Mouse (Mus musculus) MEL (cell line): ENCODE results near the gene Tmem86b. TPM values are rescaled to one million over a fixed set of nuclear protein-coding genes. Genes with fewer than 3 reads are reported as not detected.

Experiments
- DNase-seq: peaks from one replicate; pipeline ENCODE4 v3.0.0; 2011; ENCODE audit warnings: low read depth, low spot score
- H3K27ac ChIP-seq: 2 replicates; pipeline ENCODE4 v1.5.1; 2012; ENCODE audit warnings: low read depth, mild to moderate bottlenecking, control low read depth, low read length, moderate library complexity; ENCODE audit not compliant: control insufficient read depth
- H3K27me3 ChIP-seq, 2 experiments: fragments of 150-350 bp in 1 of 2; sonication (generic) in 1 of 2; 2 replicates each; pipeline ENCODE4 v1.6.1; 2012; ENCODE audit warnings: low read length in 2 of 2, mild to moderate bottlenecking in 2 of 2, improper control_type of control experiment in 1 of 2, moderate library complexity in 1 of 2; ENCODE audit not compliant: insufficient read depth in 2 of 2, control insufficient read depth in 1 of 2
- H3K36me3 ChIP-seq, 2 experiments: 2 replicates each; pipeline ENCODE4 v1.6.1; 2012 to 2014; ENCODE audit warnings: low read length in 2 of 2, improper control_type of control experiment in 1 of 2, inconsistent platforms in 1 of 2, mild to moderate bottlenecking in 1 of 2; ENCODE audit not compliant: insufficient read depth in 2 of 2, control insufficient read depth in 1 of 2
- H3K4me1 ChIP-seq, 2 experiments: fragments of 150-350 bp in 1 of 2; sonication (generic) in 1 of 2; 2 replicates each; pipeline ENCODE4 v1.6.1; 2012; ENCODE audit warnings: low read length in 2 of 2, improper control_type of control experiment in 1 of 2, mild to moderate bottlenecking in 1 of 2; ENCODE audit not compliant: insufficient read depth in 2 of 2, control insufficient read depth in 1 of 2
- H3K4me3 ChIP-seq, 2 experiments: fragments of 150-350 bp in 1 of 2; sonication (generic) in 1 of 2; 2 replicates each; pipeline ENCODE4 v1.5.1; 2012; ENCODE audit warnings: low read depth in 2 of 2, low read length in 2 of 2, mild to moderate bottlenecking in 2 of 2, moderate library complexity in 2 of 2, control low read depth in 1 of 2, improper control_type of control experiment in 1 of 2; ENCODE audit not compliant: control insufficient read depth in 1 of 2, insufficient read depth in 1 of 2
- H3K79me2 ChIP-seq: 2 replicates; pipeline ENCODE4 v1.6.1; 2012; ENCODE audit warnings: mild to moderate bottlenecking, low read length, moderate library complexity; ENCODE audit not compliant: control insufficient read depth, poor library complexity, insufficient read depth
- H3K9ac ChIP-seq: 2 replicates; pipeline ENCODE4 v1.6.1; 2012; ENCODE audit warnings: low read depth, mild to moderate bottlenecking, control low read depth, low read length, moderate library complexity; ENCODE audit not compliant: control insufficient read depth, poor library complexity, severe bottlenecking
- H3K9me3 ChIP-seq: fragments of 150-350 bp; sonication (generic); replicated peaks from 2 replicates; pipeline ENCODE4 v1.6.1; 2012; ENCODE audit warnings: mild to moderate bottlenecking, low read length, improper control_type of control experiment, moderate library complexity; ENCODE audit not compliant: insufficient read depth
- BHLHE40 ChIP-seq: IDR thresholded peaks from 2 replicates; pipeline ENCODE4 v1.6.1; 2012; ENCODE audit warnings: low read depth, mild to moderate bottlenecking, inconsistent platforms, low read length, improper control_type of control experiment, borderline replicate concordance
- CHD1 ChIP-seq: IDR thresholded peaks from 2 replicates; pipeline ENCODE4 v1.6.1; 2012; ENCODE audit warnings: low read depth, mild to moderate bottlenecking, inconsistent platforms, low read length, improper control_type of control experiment
- CHD2 ChIP-seq: IDR thresholded peaks from 2 replicates; pipeline ENCODE4 v1.6.1; 2011; ENCODE audit warnings: low read length, improper control_type of control experiment
- CTCF ChIP-seq, 3 experiments: IDR thresholded peaks in 2 of 3; conservative IDR thresholded peaks in 1 of 3; 2 replicates each; pipeline ENCODE4 v1.5.1; 2011 to 2012; ENCODE audit warnings: low read length in 3 of 3, low read depth in 2 of 3, mild to moderate bottlenecking in 2 of 3, improper control_type of control experiment in 1 of 3, inconsistent platforms in 1 of 3, mixed read lengths in 1 of 3, moderate library complexity in 1 of 3; ENCODE audit not compliant: control insufficient read depth in 1 of 3, insufficient read depth in 1 of 3, poor library complexity in 1 of 3, severe bottlenecking in 1 of 3
- EP300 ChIP-seq, 2 experiments: IDR thresholded peaks; 2 replicates each; pipeline ENCODE4 v1.6.1; 2011; ENCODE audit warnings: improper control_type of control experiment in 2 of 2, low read length in 2 of 2, low read depth in 1 of 2, mild to moderate bottlenecking in 1 of 2
- ETS1 ChIP-seq: IDR thresholded peaks from 2 replicates; pipeline ENCODE4 v1.6.1; 2012; ENCODE audit warnings: low read depth, mild to moderate bottlenecking, inconsistent platforms, low read length, improper control_type of control experiment, moderate library complexity
- GABPA ChIP-seq: IDR thresholded peaks from 2 replicates; pipeline ENCODE4 v1.6.1; 2012; ENCODE audit warnings: low read depth, mild to moderate bottlenecking, inconsistent platforms, low read length, improper control_type of control experiment, moderate library complexity
- GATA1 ChIP-seq: IDR thresholded peaks from 2 replicates; pipeline ENCODE4 v1.6.1; 2011; ENCODE audit warnings: low read depth, low read length, improper control_type of control experiment
- HCFC1 ChIP-seq: IDR thresholded peaks from 2 replicates; pipeline ENCODE4 v1.6.1; 2012; ENCODE audit warnings: low read depth, mild to moderate bottlenecking, inconsistent platforms, low read length, improper control_type of control experiment, moderate library complexity
- JUND ChIP-seq: IDR thresholded peaks from 2 replicates; pipeline ENCODE4 v1.6.1; 2011; ENCODE audit warnings: low read depth, mild to moderate bottlenecking, improper control_type of control experiment, low read length
- KAT2A ChIP-seq: conservative IDR thresholded peaks from 2 replicates; pipeline ENCODE4 v1.6.1; 2012; ENCODE audit warnings: low read depth, low read length, improper control_type of control experiment, inconsistent platforms
- MAFK ChIP-seq: IDR thresholded peaks from 2 replicates; pipeline ENCODE4 v1.6.1; 2011; ENCODE audit warnings: low read depth, mild to moderate bottlenecking, low read length, improper control_type of control experiment, borderline replicate concordance
- MEF2A ChIP-seq: IDR thresholded peaks from 2 replicates; pipeline ENCODE4 v1.6.1; 2014; ENCODE audit warnings: low read depth, mild to moderate bottlenecking, inconsistent platforms, low read length, improper control_type of control experiment; ENCODE audit not compliant: poor library complexity, insufficient replicate concordance, severe bottlenecking; ENCODE audit errors: extremely low read depth
- MXI1 ChIP-seq: IDR thresholded peaks from 2 replicates; pipeline ENCODE4 v1.6.1; 2011; ENCODE audit warnings: mild to moderate bottlenecking, low read depth, low read length, improper control_type of control experiment
- MYB ChIP-seq: IDR thresholded peaks from 2 replicates; pipeline ENCODE4 v1.6.1; 2011; ENCODE audit warnings: mild to moderate bottlenecking, low read depth, low read length, improper control_type of control experiment
- MYC ChIP-seq: IDR thresholded peaks from 2 replicates; pipeline ENCODE4 v1.6.1; 2011; ENCODE audit warnings: low read depth, mild to moderate bottlenecking, low read length, improper control_type of control experiment, moderate library complexity
- NRF1 ChIP-seq: IDR thresholded peaks from 2 replicates; pipeline ENCODE4 v1.6.1; 2014; ENCODE audit warnings: low read depth, mild to moderate bottlenecking, inconsistent platforms, low read length, improper control_type of control experiment, moderate library complexity; ENCODE audit not compliant: poor library complexity, insufficient read depth, severe bottlenecking
- POLR2A ChIP-seq, 2 experiments: IDR thresholded peaks; 2 replicates each; pipeline ENCODE4 v1.6.1; 2011 to 2012; ENCODE audit warnings: low read length in 2 of 2, mild to moderate bottlenecking in 2 of 2, control low read depth in 1 of 2, improper control_type of control experiment in 1 of 2, low read depth in 1 of 2, moderate library complexity in 1 of 2; ENCODE audit not compliant: control insufficient read depth in 1 of 2, insufficient read depth in 1 of 2, poor library complexity in 1 of 2
- POLR2AphosphoS2 ChIP-seq: IDR thresholded peaks from 2 replicates; pipeline ENCODE4 v1.6.1; 2011; ENCODE audit warnings: low read length, improper control_type of control experiment
- POLR2AphosphoS5 ChIP-seq: IDR thresholded peaks from 2 replicates; pipeline ENCODE4 v1.6.1; 2012; ENCODE audit warnings: low read depth, borderline replicate concordance, mild to moderate bottlenecking, inconsistent platforms, low read length, moderate library complexity, mixed read lengths
- RCOR1 ChIP-seq: IDR thresholded peaks from 2 replicates; pipeline ENCODE4 v1.6.1; 2012; ENCODE audit warnings: low read depth, mild to moderate bottlenecking, inconsistent platforms, low read length, improper control_type of control experiment
- SIN3A ChIP-seq: IDR thresholded peaks from 2 replicates; pipeline ENCODE4 v1.6.1; 2012; ENCODE audit warnings: low read length, improper control_type of control experiment, inconsistent platforms
- SMC3 ChIP-seq: IDR thresholded peaks from 2 replicates; pipeline ENCODE4 v1.6.1; 2011; ENCODE audit warnings: low read depth, low read length, improper control_type of control experiment
- TAL1 ChIP-seq: IDR thresholded peaks from 2 replicates; pipeline ENCODE4 v1.6.1; 2012; ENCODE audit warnings: mild to moderate bottlenecking, inconsistent platforms, low read length, moderate library complexity, mixed read lengths
- TBP ChIP-seq: IDR thresholded peaks from 2 replicates; pipeline ENCODE4 v1.8.0; 2011; ENCODE audit warnings: low read depth, low read length, improper control_type of control experiment
- USF1 ChIP-seq: IDR thresholded peaks from 2 replicates; pipeline ENCODE4 v1.6.1; 2014; ENCODE audit warnings: low read depth, mild to moderate bottlenecking, inconsistent platforms, low read length, improper control_type of control experiment, moderate library complexity
- USF2 ChIP-seq, 2 experiments: IDR thresholded peaks; 2 replicates each; pipeline ENCODE4 v1.6.1; 2011 to 2012; ENCODE audit warnings: improper control_type of control experiment in 2 of 2, low read length in 2 of 2, borderline replicate concordance in 1 of 2, inconsistent platforms in 1 of 2, low read depth in 1 of 2, mild to moderate bottlenecking in 1 of 2; ENCODE audit not compliant: insufficient read depth in 1 of 2
- ZC3H11A ChIP-seq: IDR thresholded peaks from 2 replicates; pipeline ENCODE4 v1.6.1; 2012; ENCODE audit warnings: low read depth, mild to moderate bottlenecking, inconsistent platforms, low read length, improper control_type of control experiment
- ZKSCAN1 ChIP-seq: IDR thresholded peaks from 2 replicates; pipeline ENCODE4 v1.6.1; 2012; ENCODE audit warnings: low read depth, mild to moderate bottlenecking, inconsistent platforms, low read length, improper control_type of control experiment, moderate library complexity
- ZMIZ1 ChIP-seq: IDR thresholded peaks from 2 replicates; pipeline ENCODE4 v1.6.1; 2012; ENCODE audit warnings: low read depth, mild to moderate bottlenecking, inconsistent platforms, low read length, improper control_type of control experiment, moderate library complexity
- ZNF384 ChIP-seq: IDR thresholded peaks from 2 replicates; pipeline ENCODE4 v1.6.1; 2012; ENCODE audit warnings: low read depth, mild to moderate bottlenecking, inconsistent platforms, low read length, improper control_type of control experiment
- polyA plus RNA-seq, 2 experiments: library from polyadenylated mRNA; stranded (reverse) in 1 of 2; unstranded in 1 of 2; fragments of >175 nt in 1 of 2; fragments of >200 nt in 1 of 2; gene quantifications; 2 replicates each; pipeline versions ENCODE4 v1.2.1 to v1.2.4; 2012; ENCODE audit warnings: low replicate concordance in 2 of 2, low read depth in 1 of 2; ENCODE audit not compliant: insufficient read length in 2 of 2, insufficient read depth in 1 of 2, missing spikeins in 1 of 2
- total RNA-seq: library from RNA; depleted of rRNA; stranded (reverse); fragments of 300-350 nt; gene quantifications from 2 replicates; pipeline ENCODE4 v1.2.3, GENCODE M21; 2012

The Tmem86b gene
- total and polyA plus RNA-seq, 3 experiments = 10.2 to 31.6 TPM; not detected in 1

GRCm38 (mm10) chr7:4668506-4668905 lies 37.3 kb upstream of the Tmem86b start:
- H3K9me3 ChIP-seq = no peaks in the 10 kb centered on the region
- no peaks in the 10 kb centered on the region for H3K27me3 ChIP-seq
- DNase-seq = no peak
- no peak overlapping the region for H3K9ac ChIP-seq
- H3K36me3 ChIP-seq = peaks cover 6 to 15% of the 10 kb centered on the region in 2 experiments
- H3K79me2 ChIP-seq = no peaks in the 10 kb centered on the region
- no peak for TF ChIP-seq TAL1
- TF ChIP-seq ZKSCAN1 = no peak
- no peak for TF ChIP-seq RCOR1
- TF ChIP-seq KAT2A = no peak
- TF ChIP-seq CHD2 = no peak
- TF ChIP-seq ETS1 = no peak
- no peak for TF ChIP-seq HCFC1
- TF ChIP-seq USF2 (IDR thresholded peaks at IDR 0.05; ENCODE audit: borderline replicate concordance in 1 of 2, insufficient read depth in 1 of 2, low read depth in 1 of 2, low read length in 2 of 2) = no peak
- TF ChIP-seq SIN3A = no peak
- TF ChIP-seq ZNF384 = no peak
- TF ChIP-seq MXI1 = no peak
- TF ChIP-seq CTCF (IDR thresholded peaks at IDR 0.05 in 2 of 3, conservative IDR thresholded peaks at IDR 0.05 in 1 of 3; ENCODE audit: control insufficient read depth in 1 of 3, insufficient read depth in 1 of 3, low read depth in 2 of 3, low read length in 3 of 3, poor library complexity in 1 of 3, severe bottlenecking in 1 of 3) = no peak
- no peak for TF ChIP-seq CHD1
- no peak for TF ChIP-seq POLR2A (IDR thresholded peaks at IDR 0.05; ENCODE audit: control insufficient read depth in 1 of 2, insufficient read depth in 1 of 2, low read depth in 1 of 2, low read length in 2 of 2, poor library complexity in 1 of 2)
- no peak for TF ChIP-seq SMC3
- TF ChIP-seq ZC3H11A = no peak
- peaks cover 12 to 16% of the 10 kb centered on the region in 2 experiments for H3K4me1 ChIP-seq
- H3K4me3 ChIP-seq = no peak overlapping the region
- no peak overlapping the region for H3K27ac ChIP-seq

DNA sequence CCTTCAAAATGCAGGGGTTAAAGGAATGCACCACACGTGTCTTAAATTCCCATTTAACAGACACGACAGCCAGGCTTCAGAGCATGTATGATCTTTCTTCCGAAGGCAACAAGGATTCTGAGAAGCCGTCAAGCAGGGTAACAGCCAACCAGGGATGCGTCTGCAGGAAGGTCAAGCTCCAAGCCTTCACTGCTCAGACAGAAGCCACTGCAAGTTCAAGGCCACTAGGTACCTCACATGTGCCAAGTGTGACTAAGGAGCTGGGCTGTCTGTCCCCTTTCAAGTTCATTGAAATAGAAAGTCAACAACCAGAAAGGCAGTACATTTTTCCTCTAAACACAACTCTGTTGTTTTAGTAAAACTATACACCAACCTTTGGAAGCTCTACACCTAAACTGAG lies 35.6 kb upstream of the Tmem86b start:
- TF ChIP-seq KAT2A (no peak), MAFK (no peak), CHD2 (no peak), JUND (no peak), NRF1 (no peak), RCOR1 (no peak), POLR2AphosphoS2 (no peak), POLR2AphosphoS5 (no peak), MEF2A (no peak), GABPA (no peak), TBP (no peak), ZC3H11A (no peak), EP300 (IDR thresholded peaks at IDR 0.05; ENCODE audit: low read depth in 1 of 2, low read length in 2 of 2) (no peak), USF1 (no peak), ZMIZ1 (no peak), MYB (no peak), BHLHE40 (no peak), MYC (no peak), GATA1 (no peak)
- no peak overlapping the region for H3K4me3 ChIP-seq
- no peak overlapping the region for H3K9ac ChIP-seq
- DNase-seq = no peak
- no peaks in the 10 kb centered on the region for H3K79me2 ChIP-seq
- H3K4me1 ChIP-seq = peaks cover 12 to 16% of the 10 kb centered on the region in 2 experiments
- no peaks in the 10 kb centered on the region for H3K9me3 ChIP-seq
- no peak overlapping the region for H3K27ac ChIP-seq
- no peaks in the 10 kb centered on the region for H3K27me3 ChIP-seq
- H3K36me3 ChIP-seq = peaks cover 6 to 15% of the 10 kb centered on the region in 2 experiments
